Mouse (Mus musculus): ENCODE measurements at regions not wholly inside any gene's neighbourhood (a gene's known extent, or its start where the extent isn't known, plus 50 kb on each side); places are given as distances from the start of the nearest gene placed in this dataset.
"Not testable (repeated sequence)": the region's sequence is repeated elsewhere in the genome, so short reads cannot be mapped to it uniquely, and the experiment has no call there.

DNA sequence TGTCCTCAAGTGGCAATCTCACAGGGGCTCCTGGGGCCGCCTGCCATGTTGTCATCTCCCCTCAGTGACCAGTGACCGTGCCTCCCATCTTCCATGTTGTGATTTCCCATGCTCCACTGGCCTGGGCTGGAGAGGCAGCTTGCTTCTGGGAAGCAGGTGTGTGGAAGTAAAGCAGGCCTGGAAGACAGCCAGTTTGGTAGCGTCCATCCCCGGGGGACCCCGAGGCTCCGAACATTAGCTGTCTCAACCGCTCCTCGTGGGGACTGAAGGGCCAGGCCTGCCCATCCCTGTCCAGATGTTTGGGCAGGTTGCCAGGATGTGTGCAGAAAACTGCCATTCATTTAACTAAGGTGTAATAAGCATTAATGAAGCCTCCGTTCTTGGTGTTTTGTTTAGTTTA lies 307.1 kb upstream of the 3110018I06Rik start:
- Histone ChIP-seq H3K9me3 (no peaks in the 10 kb centered on the region), H3K9ac (no peak overlapping the region), H3K4me1 (replicated peaks) (peaks cover 6% of the 10 kb centered on the region; the same call in 1 of the 2 replicates), H3K27me3 (no peaks in the 10 kb centered on the region), H3K36me3 (no peaks in the 10 kb centered on the region), H3K4me3 (no peak overlapping the region), H3K27ac (replicated peaks) (no peak overlapping the region), H3K4me2 (no peak overlapping the region)
- no peak for ATAC-seq (ENCODE audit: low FRiP score, low read depth)
- WGBS, result 59% methylated on average over 9 of the region's 9 CpGs

GRCm38 (mm10) chr12:107182091-107182655 lies 306.3 kb upstream of the 3110018I06Rik start:
- Histone ChIP-seq H3K9ac (no peak overlapping the region), H3K4me3 (no peak overlapping the region), H3K27ac (replicated peaks) (no peak overlapping the region), H3K4me1 (replicated peaks) (peaks cover 6% of the 10 kb centered on the region; the same call in 1 of the 2 replicates), H3K9me3 (no peaks in the 10 kb centered on the region), H3K36me3 (no peaks in the 10 kb centered on the region), H3K27me3 (no peaks in the 10 kb centered on the region), H3K4me2 (no peak overlapping the region)
- 93% methylated on average over 18 of the region's 18 CpGs for WGBS
- ATAC-seq (ENCODE audit: low FRiP score, low read depth), result no peak

GRCm38 (mm10) chr12:107183283-107183682 lies 305.1 kb upstream of the 3110018I06Rik start:
- WGBS, result 53% methylated on average over 9 of the region's 9 CpGs
- Histone ChIP-seq H3K27me3 (no peaks in the 10 kb centered on the region), H3K27ac (replicated peaks) (no peak overlapping the region), H3K9me3 (no peaks in the 10 kb centered on the region), H3K36me3 (no peaks in the 10 kb centered on the region), H3K9ac (no peak overlapping the region), H3K4me3 (no peak overlapping the region), H3K4me2 (0 out of 2 replicates have a peak overlapping the region, but pooled peaks have one; percentile 1), H3K4me1 (replicated peaks) (peaks cover 6% of the 10 kb centered on the region; the same call in 1 of the 2 replicates)
- peak; percentile 65 for ATAC-seq (ENCODE audit: low FRiP score, low read depth)

DNA sequence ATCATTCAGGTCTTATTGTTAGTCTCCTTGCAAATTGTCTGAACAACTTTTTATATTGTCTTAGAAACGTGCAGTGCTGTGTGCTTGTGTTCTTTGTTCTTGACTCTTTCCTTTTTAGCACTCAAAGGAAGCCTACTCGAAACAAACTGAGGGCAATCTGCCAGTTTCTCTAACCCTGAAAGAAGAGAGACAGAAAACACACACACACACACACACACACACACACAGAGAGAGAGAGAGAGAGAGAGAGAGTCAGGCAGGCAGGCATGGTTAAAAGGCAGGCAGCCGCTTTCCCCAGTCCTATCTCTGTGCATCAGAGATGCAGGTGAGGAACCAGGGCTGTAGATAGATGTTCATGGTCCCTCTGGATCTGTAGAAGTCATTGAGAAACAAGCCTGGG lies 304.0 kb upstream of the 3110018I06Rik start:
- H3K4me3 ChIP-seq, result no peak overlapping the region
- H3K27ac ChIP-seq (replicated peaks), result no peak overlapping the region
- no peaks in the 10 kb centered on the region for H3K36me3 ChIP-seq
- H3K27me3 ChIP-seq, result no peaks in the 10 kb centered on the region
- no peaks in the 10 kb centered on the region for H3K9me3 ChIP-seq
- WGBS, result 33% methylated on average over 3 of the region's 3 CpGs
- no peak for ATAC-seq (ENCODE audit: low FRiP score, low read depth)
- no peak overlapping the region for H3K9ac ChIP-seq
- H3K4me1 ChIP-seq (replicated peaks), result peaks cover 6% of the 10 kb centered on the region; the same call in 1 of the 2 replicates
- no peak overlapping the region for H3K4me2 ChIP-seq

GRCm38 (mm10) chr12:107186361-107186760 lies 302.1 kb upstream of the 3110018I06Rik start:
- H3K36me3 ChIP-seq, result no peaks in the 10 kb centered on the region
- ATAC-seq (ENCODE audit: low FRiP score, low read depth), result no peak
- no peak overlapping the region for H3K27ac ChIP-seq (replicated peaks)
- H3K4me1 ChIP-seq (replicated peaks), result peaks cover 6% of the 10 kb centered on the region; the same call in 1 of the 2 replicates
- H3K27me3 ChIP-seq, result no peaks in the 10 kb centered on the region
- no peak overlapping the region for H3K4me2 ChIP-seq
- 87% methylated on average over 6 of the region's 6 CpGs for WGBS
- no peaks in the 10 kb centered on the region for H3K9me3 ChIP-seq
- no peak overlapping the region for H3K9ac ChIP-seq
- no peak overlapping the region for H3K4me3 ChIP-seq

DNA sequence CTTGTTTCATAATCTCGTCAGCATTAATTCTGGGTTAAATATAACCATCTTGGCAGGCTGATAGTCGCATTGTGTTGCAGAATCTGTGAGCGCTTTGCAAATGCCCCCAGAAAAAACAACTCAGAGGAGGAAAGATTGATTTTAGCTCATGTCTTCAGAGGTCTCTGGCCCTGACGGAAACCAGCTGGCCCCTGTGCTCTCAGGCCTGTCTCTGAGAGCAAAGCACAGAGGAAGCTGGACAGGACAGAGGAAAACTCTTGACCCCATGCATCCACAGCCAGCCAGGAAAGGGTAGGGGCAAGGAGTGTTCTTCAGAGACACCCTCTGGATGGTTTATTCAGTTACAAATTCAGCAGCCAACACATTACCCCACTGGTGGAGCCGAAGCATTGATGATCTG lies 300.4 kb upstream of the 3110018I06Rik start:
- no peak overlapping the region for H3K9ac ChIP-seq
- no peak overlapping the region for H3K27ac ChIP-seq (replicated peaks)
- 88% methylated on average over 5 of the region's 5 CpGs for WGBS
- no peaks in the 10 kb centered on the region for H3K36me3 ChIP-seq
- H3K9me3 ChIP-seq, result no peaks in the 10 kb centered on the region
- peaks cover 6% of the 10 kb centered on the region; the same call in 1 of the 2 replicates for H3K4me1 ChIP-seq (replicated peaks)
- no peak overlapping the region for H3K4me3 ChIP-seq
- no peak overlapping the region for H3K4me2 ChIP-seq
- H3K27me3 ChIP-seq, result no peaks in the 10 kb centered on the region
- ATAC-seq (ENCODE audit: low FRiP score, low read depth), result no peak

DNA sequence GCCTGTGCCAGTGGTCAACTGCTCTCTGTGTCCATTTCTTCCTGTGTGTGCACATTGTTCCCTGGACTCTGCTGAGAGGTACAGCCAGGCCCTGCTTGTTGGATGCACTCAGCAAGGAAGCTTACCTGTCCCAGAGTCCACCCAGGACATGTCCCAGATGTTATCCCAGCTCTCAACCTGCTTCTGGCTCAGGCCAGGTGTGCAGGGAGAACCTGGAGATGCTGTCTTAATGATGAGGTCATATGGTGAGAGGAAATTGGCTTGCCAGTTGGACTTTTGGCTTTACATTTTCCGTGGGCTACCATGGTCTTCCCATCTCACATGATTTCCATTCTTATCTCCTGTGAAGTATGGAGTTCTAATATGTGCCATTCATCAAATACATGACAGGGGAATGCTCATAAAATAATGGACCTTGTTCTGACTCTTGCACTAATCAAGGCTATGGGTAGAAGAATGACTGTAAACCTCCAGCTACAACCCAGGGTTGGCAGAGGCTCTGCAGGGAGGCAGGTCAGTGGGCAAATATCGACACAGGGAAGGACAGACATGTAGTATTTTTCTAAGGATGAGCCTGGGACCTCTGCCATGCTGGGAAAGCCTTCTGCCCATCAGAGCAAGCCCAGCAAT lies 289.9 kb upstream of the 3110018I06Rik start:
- Histone ChIP-seq H3K9ac (no peak overlapping the region), H3K9me3 (no peaks in the 10 kb centered on the region), H3K4me1 (replicated peaks) (no peaks in the 10 kb centered on the region), H3K4me2 (no peak overlapping the region), H3K36me3 (no peaks in the 10 kb centered on the region), H3K27me3 (no peaks in the 10 kb centered on the region), H3K4me3 (no peak overlapping the region), H3K27ac (replicated peaks) (no peak overlapping the region)
- no peak for ATAC-seq (ENCODE audit: low FRiP score, low read depth)
- 81% methylated on average over 2 of the region's 2 CpGs for WGBS

- H3K4me2 ChIP-seq, result no peak overlapping the region
- no peaks in the 10 kb centered on the region for H3K27me3 ChIP-seq
- no peak for ATAC-seq (ENCODE audit: low FRiP score, low read depth)
- no peak overlapping the region for H3K4me3 ChIP-seq
- no peaks in the 10 kb centered on the region for H3K9me3 ChIP-seq
- H3K4me1 ChIP-seq (replicated peaks), result no peaks in the 10 kb centered on the region
- H3K27ac ChIP-seq (replicated peaks), result no peak overlapping the region
- no peak overlapping the region for H3K9ac ChIP-seq
- WGBS, result 74% methylated on average over 4 of the region's 4 CpGs
- H3K36me3 ChIP-seq, result no peaks in the 10 kb centered on the region
These were observed 287.5 kb upstream of the 3110018I06Rik start for GRCm38 (mm10) chr12:107200903-107201302.

GRCm38 (mm10) chr12:107208826-107209225 lies 279.6 kb upstream of the 3110018I06Rik start:
- not testable (repeated sequence) for H3K9me3 ChIP-seq; H3K4me2 ChIP-seq; ATAC-seq (ENCODE audit: low FRiP score, low read depth); H3K27ac ChIP-seq (replicated peaks); H3K4me1 ChIP-seq (replicated peaks); H3K4me3 ChIP-seq; H3K36me3 ChIP-seq; H3K9ac ChIP-seq; H3K27me3 ChIP-seq
- 47% methylated on average over 6 of the region's 6 CpGs for WGBS

- 93% methylated on average over 10 of the region's 10 CpGs for WGBS
- no peaks in the 10 kb centered on the region for H3K27me3 ChIP-seq
- H3K27ac ChIP-seq (replicated peaks), result no peak overlapping the region
- ATAC-seq (ENCODE audit: low FRiP score, low read depth), result no peak
- no peak overlapping the region for H3K9ac ChIP-seq
- H3K36me3 ChIP-seq, result no peaks in the 10 kb centered on the region
- no peak overlapping the region for H3K4me2 ChIP-seq
- H3K4me3 ChIP-seq, result no peak overlapping the region
- H3K4me1 ChIP-seq (replicated peaks), result no peaks in the 10 kb centered on the region
- no peaks in the 10 kb centered on the region for H3K9me3 ChIP-seq
These were observed 275.6 kb upstream of the 3110018I06Rik start for GRCm38 (mm10) chr12:107212826-107213225.

GRCm38 (mm10) chr12:107216119-107216518 lies 272.3 kb upstream of the 3110018I06Rik start:
- Histone ChIP-seq H3K4me2 (no peak overlapping the region), H3K4me1 (replicated peaks) (no peaks in the 10 kb centered on the region), H3K27me3 (no peaks in the 10 kb centered on the region), H3K36me3 (no peaks in the 10 kb centered on the region), H3K9ac (no peak overlapping the region), H3K4me3 (no peak overlapping the region), H3K9me3 (no peaks in the 10 kb centered on the region), H3K27ac (replicated peaks) (no peak overlapping the region)
- 40% methylated on average over 8 of the region's 8 CpGs for WGBS
- no peak for ATAC-seq (ENCODE audit: low FRiP score, low read depth)

DNA sequence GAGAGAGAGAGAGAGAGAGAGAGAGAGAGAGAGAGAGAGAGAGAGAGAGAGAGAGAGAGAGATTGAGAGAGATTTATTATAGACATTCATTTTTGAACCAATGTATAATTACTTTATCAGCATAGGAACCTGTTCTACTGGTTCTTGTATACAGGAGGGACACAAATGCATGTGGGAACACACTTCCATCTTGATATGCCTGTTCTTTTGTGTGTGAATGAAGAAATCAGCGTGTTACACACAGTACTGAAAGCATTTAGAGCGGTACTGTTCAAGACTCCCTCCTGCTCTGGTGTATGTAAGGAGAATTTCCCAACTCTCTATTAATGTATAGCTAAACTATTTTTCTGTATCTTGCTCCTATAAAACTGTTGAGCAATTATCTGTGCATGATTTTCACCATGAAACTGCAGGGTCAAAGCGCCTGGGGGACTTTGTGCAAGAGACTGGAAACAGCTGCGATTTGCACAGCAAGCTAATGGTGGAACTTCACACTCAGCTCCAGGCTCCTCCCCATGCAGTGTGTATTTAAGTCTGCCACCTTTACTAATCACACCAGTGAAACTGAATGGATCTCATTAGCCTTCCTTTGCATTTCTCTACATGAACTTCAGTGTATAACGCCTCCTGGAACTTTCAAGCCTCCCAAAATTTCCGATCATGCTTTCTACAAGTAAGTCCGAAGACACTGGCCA lies 267.0 kb upstream of the 3110018I06Rik start:
- Histone ChIP-seq H3K27ac (replicated peaks) (no peak overlapping the region), H3K36me3 (no peaks in the 10 kb centered on the region), H3K4me1 (replicated peaks) (no peaks in the 10 kb centered on the region), H3K9ac (no peak overlapping the region), H3K4me2 (no peak overlapping the region), H3K4me3 (no peak overlapping the region), H3K27me3 (no peaks in the 10 kb centered on the region), H3K9me3 (no peaks in the 10 kb centered on the region)
- 84% methylated on average over 7 of the region's 7 CpGs for WGBS
- ATAC-seq (ENCODE audit: low FRiP score, low read depth), result no peak
